Mouse (Mus musculus): Measurements from ENCODE around the gene Gm11596.
"Not testable (repeated sequence)": the region's sequence is repeated elsewhere in the genome, so short reads cannot be mapped to it uniquely, and the experiment has no call there.

The Gm11596 gene

DNA sequence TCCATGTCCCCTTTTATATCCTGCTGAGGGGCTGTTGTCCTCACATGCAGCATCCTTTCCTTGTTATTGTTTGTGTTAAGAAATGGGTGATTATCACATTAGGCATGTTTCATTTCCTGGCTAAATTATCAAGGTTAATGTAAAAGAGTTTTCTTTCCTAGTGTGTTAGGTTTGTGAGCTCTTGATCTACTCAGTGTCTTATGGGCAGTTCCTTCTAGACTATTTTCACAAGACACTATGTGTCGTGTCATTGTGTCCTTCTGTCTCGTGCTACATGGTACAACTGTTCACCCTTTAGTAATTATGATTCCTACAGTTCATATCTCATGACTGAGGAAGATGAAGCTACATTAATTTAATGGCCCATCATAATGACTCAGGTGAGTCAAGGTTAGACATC is at the start of gene Gm11596:
Gene Gm11596, minus strand, starts transcription at position 101 of the 400 bp plus-strand sequence.
- ATAC-seq (ENCODE audit: low TSS enrichment): no peak

GRCm38 (mm10) chr11:99842185-99842584 is 48.9 kb upstream of the Gm11596 start:
- no peak for ATAC-seq (ENCODE audit: low TSS enrichment)

DNA sequence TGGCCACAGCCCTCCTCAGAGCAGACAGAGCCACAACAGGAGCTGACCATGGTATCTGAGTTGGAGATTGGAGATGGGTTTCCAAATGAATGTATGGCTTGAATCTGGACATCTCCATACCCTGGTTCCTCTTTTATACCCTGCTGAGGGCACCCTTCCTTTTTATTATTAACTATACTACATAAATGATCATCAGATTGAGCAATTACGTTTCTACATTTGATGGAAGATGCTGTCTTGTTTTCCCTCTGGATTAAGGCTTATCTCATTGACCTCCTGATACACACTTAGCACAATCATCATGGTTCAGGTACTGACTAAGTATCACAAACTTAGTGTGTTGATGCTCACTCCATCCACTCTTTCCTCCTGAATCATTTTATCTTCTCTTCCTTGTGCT is 44.7 kb upstream of the Gm11596 start, which contains the start of gene 2300003K06Rik:
Gene 2300003K06Rik, minus strand, starts transcription at position 101 of the 400 bp plus-strand sequence.
- ATAC-seq (ENCODE audit: low TSS enrichment): no peak

GRCm38 (mm10) chr11:99815566-99815965 is 22.3 kb upstream of the Gm11596 start, which contains the start of gene Gm11564:
Gene Gm11564, minus strand, starts transcription at chr11:99815666.
- not testable (repeated sequence) for ATAC-seq (ENCODE audit: low TSS enrichment)

GRCm38 (mm10) chr11:99809792-99810191 is 16.5 kb upstream of the Gm11596 start, which contains the start of gene Krtap4-13:
Gene Krtap4-13, minus strand, starts transcription at chr11:99809892.
- ATAC-seq (ENCODE audit: low TSS enrichment): not testable (repeated sequence)

DNA sequence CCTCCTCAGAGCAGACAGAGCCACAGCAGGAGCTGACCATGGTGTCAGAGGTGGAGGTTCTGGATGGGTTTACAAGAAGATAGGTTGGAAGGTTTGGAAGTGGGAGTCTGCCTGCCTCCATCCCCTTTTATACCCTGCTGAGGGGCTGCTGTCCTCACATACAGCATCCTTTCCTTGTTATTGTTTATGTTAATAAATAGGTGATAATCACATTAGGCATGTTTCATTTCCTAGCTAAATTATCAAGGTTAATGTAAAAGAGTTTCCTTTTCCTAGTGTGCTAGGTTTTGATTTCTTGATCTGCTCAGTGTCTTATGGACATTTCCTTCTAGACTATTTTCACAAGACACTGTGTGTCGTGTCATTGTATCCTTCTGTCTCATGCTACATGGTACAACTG is 11.1 kb upstream of the Gm11596 start, which contains the start of gene Gm11554:
Gene Gm11554, minus strand, starts transcription at position 101 of the 400 bp plus-strand sequence.
- ATAC-seq (ENCODE audit: low TSS enrichment): not testable (repeated sequence)

DNA sequence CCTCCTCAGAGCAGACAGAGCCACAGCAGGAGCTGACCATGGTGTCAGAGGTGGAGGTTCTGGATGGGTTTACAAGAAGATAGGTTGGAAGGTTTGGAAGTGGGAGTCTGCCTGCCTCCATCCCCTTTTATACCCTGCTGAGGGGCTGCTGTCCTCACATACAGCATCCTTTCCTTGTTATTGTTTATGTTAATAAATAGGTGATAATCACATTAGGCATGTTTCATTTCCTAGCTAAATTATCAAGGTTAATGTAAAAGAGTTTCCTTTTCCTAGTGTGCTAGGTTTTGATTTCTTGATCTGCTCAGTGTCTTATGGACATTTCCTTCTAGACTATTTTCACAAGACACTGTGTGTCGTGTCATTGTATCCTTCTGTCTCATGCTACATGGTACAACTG is 5.6 kb upstream of the Gm11596 start, which contains the start of gene Gm11569:
Gene Gm11569, minus strand, starts transcription at position 101 of the 400 bp plus-strand sequence.
- not testable (repeated sequence) for ATAC-seq (ENCODE audit: low TSS enrichment)

- not testable (repeated sequence) for ATAC-seq (ENCODE audit: low TSS enrichment)
Measured at GRCm38 (mm10) chr11:99784900-99785299, 8.4 kb downstream of the Gm11596 start, which contains the start of gene Krtap4-9. Gene Krtap4-9, plus strand, starts transcription at chr11:99785200.

DNA sequence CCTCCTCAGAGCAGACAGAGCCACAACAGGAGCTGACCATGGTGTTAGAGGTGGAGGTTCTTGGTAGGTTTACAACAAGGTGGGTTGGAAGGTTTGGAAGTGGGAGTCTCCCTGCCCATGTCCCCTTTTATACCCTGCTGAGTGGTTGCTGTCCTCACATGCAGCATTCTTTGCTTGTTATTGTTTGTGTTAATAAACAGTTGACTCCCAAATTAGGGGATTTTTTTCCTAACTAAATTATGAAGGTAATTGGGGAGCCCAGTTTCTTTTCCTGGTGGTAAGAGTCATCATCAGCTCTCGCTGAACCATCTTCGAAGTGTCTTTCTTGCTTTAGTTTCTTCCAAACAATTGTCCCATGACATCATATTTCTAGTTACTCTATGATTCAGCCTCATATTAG is 12.7 kb downstream of the Gm11596 start, which contains the start of gene Krtap4-8:
Gene Krtap4-8, minus strand, starts transcription at position 101 of the 400 bp plus-strand sequence.
- ATAC-seq (ENCODE audit: low TSS enrichment): no peak

GRCm38 (mm10) chr11:99778401-99778800 is 14.9 kb downstream of the Gm11596 start:
- ATAC-seq (ENCODE audit: low TSS enrichment): no peak

DNA sequence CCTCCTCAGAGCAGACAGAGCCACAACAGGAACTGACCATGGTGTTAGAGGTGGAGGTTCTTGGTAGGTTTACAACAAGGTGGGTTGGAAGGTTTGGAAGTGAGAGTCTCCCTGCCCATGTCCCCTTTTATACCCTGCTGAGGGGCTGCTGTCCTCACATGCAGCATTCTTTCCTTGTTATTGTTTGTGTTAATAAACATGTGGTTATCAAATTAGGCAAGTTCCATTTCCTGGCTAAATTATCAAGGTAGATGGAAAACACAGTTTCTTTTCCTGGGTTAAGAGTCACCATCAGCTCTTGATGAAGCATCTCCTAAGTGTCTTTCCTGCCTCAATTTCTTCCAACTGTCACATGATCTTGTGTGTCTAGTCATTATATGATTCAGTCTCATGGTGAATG is 20.5 kb downstream of the Gm11596 start, which contains the start of gene Gm11595:
Gene Gm11595, minus strand, starts transcription at position 101 of the 400 bp plus-strand sequence.
- ATAC-seq (ENCODE audit: low TSS enrichment): not testable (repeated sequence)

DNA sequence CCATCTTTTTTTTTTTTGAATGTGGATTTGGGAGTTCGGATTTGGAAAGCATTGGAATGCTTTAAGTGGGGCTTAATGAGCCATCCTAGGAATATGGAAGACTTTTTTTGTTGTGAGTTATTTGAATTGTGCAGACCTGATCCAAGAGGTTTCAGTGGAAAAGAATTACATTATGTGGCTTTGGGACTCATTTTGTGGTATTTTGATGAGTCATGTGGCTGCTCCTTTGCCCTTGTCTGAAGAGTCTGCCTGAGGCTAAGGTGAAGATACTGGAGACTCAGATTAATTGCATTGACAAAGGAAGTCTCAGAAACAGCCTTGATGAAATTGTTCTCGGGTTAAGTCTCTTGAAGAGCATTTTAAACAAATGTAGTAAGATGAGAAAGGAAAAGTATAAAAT is 24.9 kb downstream of the Gm11596 start:
- no peak for ATAC-seq (ENCODE audit: low TSS enrichment)

DNA sequence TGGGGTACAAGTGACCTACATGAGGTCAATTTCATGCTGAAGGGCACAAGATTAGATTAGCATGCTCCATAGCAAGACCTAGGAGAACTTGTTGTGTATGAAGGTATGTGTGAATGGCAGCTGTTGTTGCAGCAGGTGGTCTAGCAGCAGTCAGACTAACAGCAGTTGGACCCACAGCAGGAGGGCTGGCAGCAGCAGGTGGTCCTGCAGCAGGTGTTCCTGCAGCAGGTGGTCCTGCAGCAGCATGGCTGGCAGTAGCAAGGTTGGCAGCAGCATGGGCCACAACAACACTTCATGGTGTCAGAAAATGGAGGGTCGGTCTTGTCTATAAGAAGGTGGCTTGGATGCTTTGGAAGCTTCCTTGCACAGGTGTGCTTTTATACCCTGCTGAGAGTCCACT is 34.4 kb downstream of the Gm11596 start:
- no peak for ATAC-seq (ENCODE audit: low TSS enrichment)

GRCm38 (mm10) chr11:99743985-99744384 is 49.3 kb downstream of the Gm11596 start:
- no peak for ATAC-seq (ENCODE audit: low TSS enrichment)
